Mouse (Mus musculus) c-Kit-positive CD71-positive TER-119-positive erythroid progenitor cells, embryonic 14.5 days (primary cell): Measurements from ENCODE around the gene Prkd1.

ENCODE experiments used
- DNase-seq: peaks from one replicate; pipeline ENCODE4 v3.0.0-alpha.2; 2013; ENCODE audit warnings: low spot score

The Prkd1 gene

GRCm38 (mm10) chr12:50554214-50554613 is 94.7 kb downstream of the Prkd1 start:
- no peak for DNase-seq

- DNase-seq = no peak
These were observed 98.9 kb downstream of the Prkd1 start for GRCm38 (mm10) chr12:50549860-50550555.

GRCm38 (mm10) chr12:50546394-50546793 is 102.5 kb downstream of the Prkd1 start:
- no peak for DNase-seq

- DNase-seq = no peak
These were observed 103.3 kb downstream of the Prkd1 start for GRCm38 (mm10) chr12:50545610-50545919.

- DNase-seq = no peak
These were observed 103.9 kb downstream of the Prkd1 start for GRCm38 (mm10) chr12:50544855-50545609.

- DNase-seq = no peak
These were observed 108.1 kb downstream of the Prkd1 start for GRCm38 (mm10) chr12:50540793-50541192.

- DNase-seq = no peak
These were observed 110.5 kb downstream of the Prkd1 start for GRCm38 (mm10) chr12:50538296-50538965.

- DNase-seq = no peak
These were observed 111.1 kb downstream of the Prkd1 start for GRCm38 (mm10) chr12:50537761-50538160.

- no peak for DNase-seq
These were observed 111.9 kb downstream of the Prkd1 start for GRCm38 (mm10) chr12:50537006-50537405.

GRCm38 (mm10) chr12:50528633-50529032 is 120.3 kb downstream of the Prkd1 start:
- DNase-seq = no peak

- no peak for DNase-seq
These were observed 124.8 kb downstream of the Prkd1 start for GRCm38 (mm10) chr12:50524061-50524460.

- DNase-seq = no peak
These were observed 134.4 kb downstream of the Prkd1 start for GRCm38 (mm10) chr12:50514526-50514925.

GRCm38 (mm10) chr12:50511486-50512225 is 137.2 kb downstream of the Prkd1 start:
- no peak for DNase-seq

GRCm38 (mm10) chr12:50508762-50509161 is 140.1 kb downstream of the Prkd1 start:
- no peak for DNase-seq

GRCm38 (mm10) chr12:50499796-50500504 is 148.9 kb downstream of the Prkd1 start:
- DNase-seq = no peak

- DNase-seq = no peak
These were observed 152.9 kb downstream of the Prkd1 start for GRCm38 (mm10) chr12:50496006-50496405.

- DNase-seq = no peak
These were observed 169.1 kb downstream of the Prkd1 start for GRCm38 (mm10) chr12:50479784-50480183.

GRCm38 (mm10) chr12:50457151-50457550 is 191.7 kb downstream of the Prkd1 start:
- no peak for DNase-seq

GRCm38 (mm10) chr12:50451761-50452160 is 197.1 kb downstream of the Prkd1 start:
- no peak for DNase-seq

- DNase-seq = no peak
These were observed 212.2 kb downstream of the Prkd1 start for GRCm38 (mm10) chr12:50436660-50437059.

GRCm38 (mm10) chr12:50430129-50430703 is 218.7 kb downstream of the Prkd1 start:
- no peak for DNase-seq
